Mouse (Mus musculus) 3T3-L1 (cell line): Measurements from ENCODE around the gene Kcne2.

Source experiments
- DNase-seq: peaks from one replicate; pipeline ENCODE4 v3.0.0-alpha.2; 2015; ENCODE audit warnings: low read depth, low spot score

The Kcne2 gene

DNA sequence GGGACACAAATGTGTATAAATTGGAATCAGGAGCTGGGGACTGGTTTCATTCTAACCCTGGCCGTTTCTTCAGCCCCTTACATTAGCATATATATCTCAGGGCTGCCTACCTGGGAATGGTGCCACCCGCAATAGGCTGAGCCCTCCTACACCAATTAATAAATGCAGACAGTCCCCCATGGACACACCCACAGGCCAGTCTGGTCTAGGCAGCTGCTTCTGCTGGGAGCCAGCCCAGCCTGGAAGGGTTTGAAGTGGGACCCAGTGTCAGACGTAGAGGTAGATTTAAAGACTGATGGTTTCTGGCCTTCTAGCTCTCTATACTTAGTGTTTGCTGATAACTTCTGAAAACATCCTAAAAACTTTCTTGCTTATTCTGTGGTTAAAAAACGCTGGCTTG, 16.9 kb downstream of the Kcne2 start:
- DNase-seq = no peak

DNA sequence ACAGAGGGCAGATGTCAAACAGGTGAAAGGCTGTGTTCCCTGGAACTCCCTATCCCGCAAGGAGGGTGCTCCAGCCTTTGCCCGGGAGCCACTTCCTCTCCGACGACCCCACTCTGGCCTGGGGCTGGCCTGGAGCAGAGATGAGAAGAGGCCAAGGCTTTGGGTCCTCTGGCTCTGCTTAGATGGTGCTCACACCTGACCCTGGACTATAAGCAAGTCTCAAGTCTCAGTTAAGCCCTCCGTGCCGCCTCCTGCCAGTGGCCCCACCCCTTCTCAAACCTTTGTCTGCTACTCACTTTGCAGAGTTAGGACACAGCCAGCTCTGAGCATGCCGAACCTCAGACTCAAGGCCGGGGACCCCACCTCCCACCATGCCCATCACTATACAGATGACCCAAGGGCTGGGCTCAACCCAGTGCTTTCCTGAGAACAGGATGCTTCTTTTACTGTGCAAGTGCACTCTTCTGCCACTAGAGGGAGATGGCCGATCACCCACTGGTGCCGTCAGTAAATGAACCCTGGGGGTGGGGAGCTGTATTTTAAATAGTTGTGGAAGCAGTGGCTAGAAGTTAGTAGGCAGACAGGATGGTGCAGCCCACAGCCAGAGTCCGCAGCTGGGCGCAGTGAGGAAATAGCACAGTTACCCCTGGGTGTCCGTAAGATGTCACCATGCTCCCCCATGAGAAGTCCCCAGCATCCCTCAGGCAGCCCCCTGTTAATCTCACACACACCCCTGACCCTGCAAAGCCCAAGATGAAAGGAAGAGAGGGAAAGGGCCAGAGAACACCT, 22.0 kb downstream of the Kcne2 start:
- DNase-seq = peak; percentile 77

GRCm38 (mm10) chr16:92316049-92316738, 24.0 kb downstream of the Kcne2 start:
- DNase-seq = no peak

GRCm38 (mm10) chr16:92319353-92320109, 27.3 kb downstream of the Kcne2 start:
- DNase-seq = no peak

GRCm38 (mm10) chr16:92320361-92320760, 28.2 kb downstream of the Kcne2 start:
- no peak for DNase-seq

GRCm38 (mm10) chr16:92321341-92321740, 29.2 kb downstream of the Kcne2 start, which contains the start of gene Fam243:
TSS of gene Fam243 (minus strand) at chr16:92321441.
- DNase-seq = no peak

DNA sequence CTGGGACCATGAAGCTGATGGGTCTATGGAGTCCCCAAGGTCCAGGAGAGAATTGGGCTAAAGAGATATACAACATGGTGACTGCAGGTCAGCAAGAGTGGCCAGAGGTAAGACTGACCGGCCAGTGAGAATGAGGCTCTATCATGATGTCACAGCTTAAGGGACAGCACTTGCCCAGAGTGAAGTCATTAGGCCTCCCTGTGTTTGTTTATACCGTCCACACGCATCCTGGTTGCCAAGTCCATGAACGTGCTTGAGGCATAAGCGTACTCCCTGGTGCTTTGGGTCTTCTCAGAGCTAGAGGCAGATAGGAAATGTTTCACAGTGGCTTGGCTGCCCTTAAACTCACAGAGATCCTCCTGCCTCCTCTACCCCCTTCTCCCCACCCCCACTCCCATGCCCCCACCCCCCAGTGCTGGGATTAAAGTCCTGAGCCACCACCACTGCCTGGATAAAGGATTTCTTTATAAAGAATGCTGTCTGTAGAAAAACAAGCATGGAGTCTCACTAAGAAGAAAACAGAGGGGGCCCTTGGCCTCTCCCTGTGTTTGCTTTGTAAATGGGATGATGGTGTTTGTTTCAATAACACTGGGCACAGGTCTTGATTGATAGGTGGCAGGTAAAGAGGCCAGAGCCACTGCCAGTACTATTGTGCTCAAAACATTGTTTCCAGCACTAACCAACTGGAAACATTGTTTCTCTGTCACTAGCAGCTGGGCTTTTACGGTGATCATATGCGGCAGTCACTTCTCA, 32.3 kb downstream of the Kcne2 start:
- no peak for DNase-seq

DNA sequence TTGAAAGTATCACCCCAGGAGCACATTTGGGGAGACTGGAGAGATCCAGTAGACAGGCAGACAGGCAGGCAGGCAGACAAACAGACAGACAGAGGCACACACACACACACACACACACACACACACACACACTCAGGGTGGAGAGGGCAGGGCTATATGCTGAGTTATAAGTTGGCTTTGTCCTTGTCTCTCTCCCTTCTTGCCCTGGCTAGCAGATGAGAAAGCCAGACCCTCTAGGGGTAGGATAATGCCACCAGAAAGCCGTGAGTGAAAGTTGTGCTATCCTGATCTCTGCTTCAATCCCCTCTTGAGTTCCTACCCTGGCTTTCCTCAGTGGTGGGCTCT, 32.8 kb downstream of the Kcne2 start:
- no peak for DNase-seq

DNA sequence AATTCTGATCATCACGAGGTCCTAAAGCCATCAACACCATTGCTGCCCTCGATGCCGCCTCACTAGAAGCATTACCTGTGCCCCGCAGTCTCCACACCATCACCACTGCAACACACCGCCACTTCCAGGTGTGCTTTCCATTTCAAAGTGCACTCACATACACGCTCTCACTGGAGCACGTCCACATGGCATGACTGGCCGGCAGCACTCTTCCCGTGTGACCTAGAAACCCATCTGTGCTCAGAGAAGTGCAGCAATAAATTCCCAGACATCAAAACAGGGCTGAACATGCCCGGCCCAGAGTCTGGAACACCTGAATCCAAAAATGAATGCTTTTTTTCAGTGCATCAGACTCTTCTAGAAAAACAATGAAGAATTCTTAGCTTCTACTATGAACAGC, 35.7 kb downstream of the Kcne2 start:
- DNase-seq = no peak

GRCm38 (mm10) chr16:92330966-92331365, 38.8 kb downstream of the Kcne2 start:
- no peak for DNase-seq

DNA sequence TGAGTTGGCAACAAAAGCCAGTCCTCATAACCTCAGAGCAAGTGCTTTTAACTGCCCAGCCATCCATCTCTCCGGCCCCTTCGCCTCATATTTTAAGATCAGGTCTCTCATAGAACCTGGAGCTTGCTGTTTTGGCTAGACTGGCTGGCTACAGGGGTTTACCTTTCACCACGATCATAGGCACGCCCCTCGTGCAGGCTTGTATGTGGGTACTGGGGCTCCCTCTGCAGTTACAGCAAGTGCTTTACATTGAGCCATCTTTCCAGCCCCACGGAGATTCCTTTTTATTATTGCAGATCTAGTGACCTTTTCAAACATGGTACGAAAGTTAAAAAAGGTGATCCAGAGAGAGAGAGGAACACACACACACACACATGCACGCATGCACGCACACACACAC, 42.4 kb downstream of the Kcne2 start:
- no peak for DNase-seq

- peak; percentile 82 for DNase-seq
Measured at GRCm38 (mm10) chr16:92336280-92336679, 44.1 kb downstream of the Kcne2 start.

DNA sequence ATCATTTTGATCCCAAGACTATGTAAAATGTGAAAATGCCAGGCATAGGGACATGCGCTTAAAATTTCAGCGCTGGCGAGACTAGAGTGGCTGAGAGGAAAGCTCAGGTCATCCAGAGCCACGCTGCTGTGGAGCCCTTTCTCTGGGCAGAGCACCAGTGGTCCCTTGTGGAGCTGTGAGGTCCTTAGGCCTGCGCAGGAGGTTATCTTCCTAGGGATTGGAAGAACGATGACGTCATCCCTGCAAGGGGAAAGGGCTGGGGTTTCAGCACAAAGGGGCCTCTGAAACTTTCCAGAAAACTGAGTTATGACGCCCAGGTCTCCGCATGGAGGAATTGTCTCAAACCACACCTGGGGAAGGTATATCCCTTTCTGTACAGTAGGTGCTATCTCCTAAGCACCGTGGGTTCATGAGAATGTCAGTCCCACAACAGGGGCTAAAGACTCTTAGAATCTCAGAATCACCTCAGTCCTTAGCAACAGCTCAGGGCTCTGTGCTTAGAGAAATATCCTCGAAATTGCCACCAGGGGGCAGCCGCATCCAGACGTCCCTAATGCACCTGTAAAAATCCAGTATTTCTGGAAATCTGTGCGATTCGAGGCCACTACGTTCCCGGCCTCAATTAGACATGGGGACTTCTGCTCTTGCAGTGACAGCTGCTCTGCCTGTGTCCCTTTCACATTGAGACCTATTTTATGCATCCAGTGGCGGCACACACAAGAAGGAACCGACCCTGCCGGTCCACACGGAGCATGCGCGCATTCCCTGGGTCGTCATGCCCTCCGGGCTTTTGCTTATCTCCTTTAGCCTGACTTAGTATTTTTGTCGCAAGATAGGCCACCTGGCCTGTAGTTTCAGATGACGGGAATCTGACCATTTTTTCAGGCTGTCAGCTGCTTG, 48.7 kb downstream of the Kcne2 start:
- peak; percentile 85 for DNase-seq

GRCm38 (mm10) chr16:92345177-92345576, 53.0 kb downstream of the Kcne2 start:
- DNase-seq = no peak

GRCm38 (mm10) chr16:92346297-92346916, 54.2 kb downstream of the Kcne2 start:
- DNase-seq = no peak
